Mouse (Mus musculus): ENCODE measurements at regions not wholly inside any gene's neighbourhood (a gene's known extent, or its start where the extent isn't known, plus 50 kb on each side); places are given as distances from the start of the nearest gene placed in this dataset.
"Not testable (repeated sequence)": the region's sequence is repeated elsewhere in the genome, so short reads cannot be mapped to it uniquely, and the experiment has no call there.

DNA sequence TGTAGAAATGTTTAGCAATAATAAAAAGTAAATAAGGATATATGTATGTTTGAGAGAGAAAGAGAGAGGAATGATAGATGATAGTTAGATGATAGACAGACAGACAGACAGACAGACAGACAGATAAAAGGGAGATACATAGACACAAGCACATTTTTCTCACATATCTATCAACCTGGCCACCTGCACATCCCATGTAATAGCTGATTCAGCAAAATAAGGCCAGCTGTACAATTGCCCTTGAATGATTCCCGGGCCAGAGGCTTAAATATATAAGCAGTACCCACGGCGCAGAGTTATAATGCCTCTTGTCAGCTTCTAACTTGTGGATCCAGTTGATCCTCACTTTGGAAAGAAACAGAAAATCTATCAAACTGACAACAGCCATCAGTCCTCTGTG lies 178.5 kb downstream of the Tmem114 start:
- no peak for DNase-seq (ENCODE audit: low read depth, low spot score)

DNA sequence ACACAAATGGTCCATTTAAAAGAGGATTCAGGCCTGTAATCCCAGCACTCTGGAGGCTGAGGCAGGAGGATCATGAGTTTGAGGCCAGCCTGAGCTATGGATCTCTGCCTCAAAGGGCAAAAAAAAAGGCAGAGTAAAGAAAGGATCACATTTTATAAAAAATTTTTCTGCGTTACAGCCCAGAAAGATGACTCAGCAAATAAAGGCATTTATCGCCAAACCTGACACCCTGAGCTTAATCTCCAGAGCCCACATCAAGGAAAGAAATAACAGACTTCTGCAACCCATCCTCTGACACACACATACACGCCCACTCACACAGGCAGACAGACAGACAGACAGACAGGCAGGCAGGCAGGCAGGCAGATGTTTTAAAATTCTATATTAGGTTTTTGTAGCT lies 179.3 kb downstream of the Tmem114 start:
- DNase-seq (ENCODE audit: low read depth, low spot score) = no peak

DNA sequence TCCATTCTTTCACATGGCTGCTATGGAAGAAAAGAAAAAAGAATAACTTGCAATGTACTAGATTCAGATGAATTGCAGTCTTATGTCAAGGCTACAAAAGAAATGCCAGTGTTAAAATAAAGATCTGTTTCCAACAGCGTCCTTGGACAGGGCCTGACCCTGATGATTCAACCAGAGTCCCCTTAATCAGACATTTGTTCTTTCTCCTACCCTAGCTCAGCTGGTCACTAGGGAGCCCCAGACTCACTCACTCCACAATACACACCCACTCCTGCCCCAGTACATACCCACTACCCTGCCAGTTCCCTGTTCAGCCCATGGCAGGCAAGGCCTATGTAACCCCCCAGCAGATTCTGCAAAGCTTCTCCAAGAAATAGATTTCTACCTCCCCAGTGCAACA lies 190.6 kb downstream of the Tmem114 start:
- DNase-seq (ENCODE audit: low read depth, low spot score) = no peak

DNA sequence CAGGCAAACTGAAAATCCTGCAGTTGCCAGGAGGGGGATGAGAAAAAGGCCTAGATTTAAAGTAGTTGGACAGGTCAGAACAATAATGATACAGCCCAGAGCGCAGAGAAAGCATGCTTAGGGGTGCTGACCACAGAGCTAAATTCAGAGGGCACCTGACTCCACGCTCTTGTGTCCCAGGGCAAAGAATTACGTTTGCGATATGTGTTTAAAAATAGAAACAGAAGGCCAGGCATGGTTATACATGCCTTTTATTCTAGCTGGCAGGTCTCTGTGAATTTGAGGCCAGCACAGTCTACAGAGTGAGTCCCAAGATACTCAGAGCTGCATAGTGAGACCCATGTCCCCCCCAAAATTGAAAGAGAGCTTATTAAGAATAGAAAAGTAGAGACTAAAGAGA lies 192.9 kb downstream of the Tmem114 start:
- no peak for DNase-seq (ENCODE audit: low read depth, low spot score)

DNA sequence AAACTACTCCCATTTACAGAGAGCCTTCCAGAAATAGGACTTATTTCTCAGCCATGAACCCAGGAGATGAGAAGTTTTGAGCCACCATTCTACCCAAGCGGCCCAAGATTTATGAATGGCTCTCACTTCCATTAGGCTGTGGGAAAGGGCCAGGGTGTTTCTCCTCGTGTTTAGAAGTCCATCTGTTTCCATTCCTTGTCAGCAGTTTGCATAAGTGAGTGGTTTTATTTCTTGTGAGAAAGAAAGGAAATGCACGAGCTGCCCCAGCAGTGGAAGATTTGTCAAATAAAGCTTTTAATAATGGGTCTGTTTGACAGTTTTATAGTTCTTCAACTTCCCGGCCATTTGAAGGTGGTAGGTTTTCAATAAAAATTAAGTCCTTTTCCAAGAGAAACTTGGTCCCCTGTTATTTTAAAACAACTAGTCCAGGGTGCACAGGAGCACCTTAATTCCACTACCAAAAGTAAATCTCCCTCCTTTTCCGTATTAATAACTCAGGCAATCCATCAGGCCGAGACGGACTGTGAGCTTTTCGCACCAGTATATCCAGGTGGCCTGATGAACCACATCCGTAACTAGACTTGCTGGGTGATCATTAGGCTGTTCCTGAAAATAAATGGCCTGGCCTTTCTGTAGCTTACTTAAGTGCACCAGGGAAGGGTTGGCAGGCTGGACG lies 201.2 kb downstream of the Tmem114 start:
- peak; percentile 23 for DNase-seq (ENCODE audit: low read depth, low spot score)

DNA sequence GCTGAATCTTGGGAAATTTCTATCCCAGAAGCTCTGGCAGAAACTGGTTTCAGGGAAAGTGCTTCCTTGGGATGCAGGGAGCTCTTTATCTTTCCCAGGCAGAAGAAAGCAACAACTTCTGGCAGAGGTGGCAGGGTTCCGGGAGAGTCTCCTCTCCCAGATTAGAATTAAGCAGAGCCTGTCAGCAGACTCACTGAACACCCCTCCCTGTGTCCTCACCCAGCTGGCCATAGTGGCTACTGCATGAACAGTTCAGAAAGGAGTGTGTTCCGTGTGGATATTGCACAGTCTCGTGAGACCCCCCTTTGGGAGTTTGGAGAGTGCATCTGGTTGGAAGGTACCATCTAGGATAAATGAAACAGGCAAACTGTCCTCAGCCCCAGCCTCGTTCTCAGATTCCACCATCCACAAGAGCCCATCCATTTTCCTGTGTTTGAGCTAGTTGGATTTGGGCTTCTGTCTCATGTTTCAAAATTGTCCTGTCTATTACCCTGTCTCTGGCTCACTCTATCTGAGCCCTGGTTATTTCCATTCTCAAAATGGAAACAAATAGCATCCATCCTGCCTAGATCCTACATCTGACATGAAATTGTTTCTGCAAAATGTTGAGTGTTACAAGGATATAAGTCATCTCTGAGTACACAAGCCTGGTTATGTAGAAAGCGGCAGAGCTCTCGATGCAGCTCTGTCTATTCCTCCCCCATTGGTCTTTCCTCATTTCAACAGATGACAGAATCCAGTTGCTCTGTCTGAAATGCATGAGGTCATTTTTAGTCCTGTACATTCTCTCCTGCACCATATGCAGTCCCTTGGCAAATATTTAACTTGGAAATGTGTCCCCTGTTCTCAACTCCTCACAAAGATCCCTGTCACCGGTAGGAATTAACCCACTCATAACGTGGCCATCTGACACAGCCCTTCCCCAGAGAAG lies 216.4 kb downstream of the Tmem114 start:
- DNase-seq (ENCODE audit: low read depth, low spot score) = no peak

DNA sequence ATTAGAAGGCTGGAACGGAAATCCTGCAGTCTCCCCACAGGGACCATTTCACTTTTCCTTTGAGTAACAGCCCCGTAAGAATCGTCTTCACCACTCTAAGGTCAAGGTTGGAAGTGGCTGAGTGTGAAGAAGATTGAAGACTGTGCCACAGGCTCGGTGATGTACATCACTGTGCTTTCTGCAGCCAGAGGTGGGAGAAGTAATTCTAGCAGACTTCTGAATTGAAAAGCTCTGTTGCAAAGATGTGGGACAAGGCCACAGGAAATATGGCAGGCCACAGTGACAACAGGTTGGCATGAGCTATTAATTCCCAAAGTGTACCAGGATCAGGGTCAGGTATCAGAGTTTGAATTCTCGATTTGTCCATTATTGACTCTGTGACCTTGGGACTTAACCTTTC lies 219.9 kb downstream of the Tmem114 start:
- no peak for DNase-seq (ENCODE audit: low read depth, low spot score)

DNA sequence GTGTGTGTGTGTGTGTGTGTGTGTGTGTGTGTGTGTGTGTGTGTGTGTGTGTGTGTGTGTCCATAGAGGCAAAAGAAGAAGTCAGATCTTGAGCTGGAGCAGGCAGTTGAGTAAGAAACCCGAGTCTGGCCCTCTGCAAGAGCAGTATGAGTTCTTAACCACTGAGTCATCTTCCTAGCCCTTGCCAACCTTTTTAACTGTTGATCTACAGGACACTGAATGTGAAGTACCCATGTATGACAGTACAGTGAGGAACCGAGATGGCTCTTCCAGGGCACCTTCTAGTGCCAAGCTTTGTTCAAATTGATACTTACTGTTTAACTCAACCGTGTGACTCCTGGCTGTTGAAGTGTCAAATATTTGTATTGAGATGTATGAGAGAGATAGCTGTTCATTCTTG lies 223.6 kb downstream of the Tmem114 start:
- no peak for DNase-seq (ENCODE audit: low read depth, low spot score)

DNA sequence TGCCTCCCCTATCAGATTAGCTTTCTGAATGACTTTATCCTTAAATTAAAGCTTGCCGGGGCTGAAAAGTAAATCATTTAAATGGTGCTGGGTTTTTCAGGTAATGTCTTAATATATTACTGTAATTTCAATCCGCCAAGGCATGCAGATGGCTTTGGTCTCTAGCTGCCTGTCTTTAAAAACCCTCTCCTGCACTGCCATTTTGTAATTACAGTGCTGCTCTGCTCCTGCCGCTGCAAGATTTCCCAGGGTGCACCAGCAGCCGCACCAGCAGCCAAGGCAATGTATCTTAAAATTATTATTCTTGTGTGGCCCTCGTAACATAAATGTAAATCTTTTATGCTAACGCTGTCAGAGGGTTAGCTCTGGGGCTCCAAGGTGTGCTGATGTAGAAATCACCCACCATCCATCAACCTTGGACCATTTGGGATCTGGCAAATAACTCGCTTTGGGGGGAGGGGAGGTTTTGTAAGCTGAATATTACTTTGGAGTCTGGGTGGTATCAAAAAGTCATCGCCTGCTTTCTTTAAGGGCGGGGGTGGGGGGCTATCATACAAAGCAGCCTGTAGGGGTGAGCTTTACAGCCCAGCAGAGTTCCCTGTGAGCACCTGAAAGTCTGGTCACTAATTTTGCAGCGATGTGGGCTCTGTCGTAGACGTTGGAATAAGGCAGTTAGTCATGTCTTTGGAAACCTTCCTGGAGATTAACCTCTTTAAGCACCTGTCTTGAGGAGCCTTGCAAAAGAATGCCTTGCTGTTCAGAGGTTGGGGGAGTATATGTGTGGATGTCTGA lies 226.0 kb downstream of the Tmem114 start:
- no peak for DNase-seq (ENCODE audit: low read depth, low spot score)

DNA sequence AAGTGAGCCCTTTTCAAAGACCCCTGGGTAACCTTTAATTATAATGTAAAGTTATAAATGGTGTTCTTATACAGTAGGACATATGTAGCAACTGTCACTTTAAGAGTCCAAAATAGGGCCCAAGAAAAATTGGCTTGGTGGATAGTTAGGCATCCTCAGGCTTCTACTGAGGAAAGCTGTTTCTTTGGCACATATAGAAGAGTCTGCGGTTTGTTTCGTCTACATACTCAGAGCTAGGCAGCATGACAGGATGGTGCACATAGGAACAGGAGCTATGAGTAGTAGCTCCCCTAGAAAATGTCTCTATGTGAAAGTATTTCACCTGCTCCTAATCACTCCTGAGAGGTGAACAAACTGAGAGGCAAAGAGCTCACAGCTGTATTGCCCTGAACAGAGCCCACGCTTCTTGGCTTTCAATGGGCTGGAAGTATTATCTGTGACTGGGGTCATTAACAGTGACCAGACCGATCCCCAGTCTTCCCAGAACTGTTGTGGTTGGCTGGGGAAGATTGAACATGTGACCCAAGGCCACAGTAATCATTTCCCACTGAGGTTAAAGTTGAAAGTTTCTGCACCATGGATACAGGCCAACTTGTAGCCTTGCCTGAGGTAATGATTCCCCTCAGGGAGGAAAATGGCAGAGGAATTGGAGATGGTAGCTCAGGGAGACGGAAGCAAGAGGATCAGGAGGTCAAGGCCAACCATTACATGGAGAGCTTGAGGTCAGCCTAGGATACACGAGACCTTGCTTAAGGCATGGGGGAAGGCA lies 235.3 kb downstream of the Tmem114 start:
- no peak for DNase-seq (ENCODE audit: low read depth, low spot score)

DNA sequence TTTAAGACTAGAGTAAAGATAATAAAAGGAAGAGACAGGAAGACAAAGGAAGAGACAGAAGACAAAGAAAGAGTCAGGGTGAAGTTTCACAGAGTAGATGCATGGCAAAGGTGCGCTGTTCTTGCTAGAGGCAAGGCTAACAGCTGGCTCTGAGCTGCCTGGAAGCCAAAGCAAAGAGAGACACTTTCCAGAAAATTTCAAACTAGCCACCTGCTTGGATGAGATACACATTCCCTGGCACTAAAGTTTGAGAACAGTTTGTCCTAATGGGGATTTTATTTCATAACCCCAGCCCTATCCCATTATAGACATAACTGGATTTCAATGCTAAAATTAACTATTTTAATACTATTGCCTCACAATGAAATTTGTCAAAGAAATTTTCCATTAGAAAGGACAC lies 235.9 kb downstream of the Tmem114 start:
- DNase-seq (ENCODE audit: low read depth, low spot score) = no peak

DNA sequence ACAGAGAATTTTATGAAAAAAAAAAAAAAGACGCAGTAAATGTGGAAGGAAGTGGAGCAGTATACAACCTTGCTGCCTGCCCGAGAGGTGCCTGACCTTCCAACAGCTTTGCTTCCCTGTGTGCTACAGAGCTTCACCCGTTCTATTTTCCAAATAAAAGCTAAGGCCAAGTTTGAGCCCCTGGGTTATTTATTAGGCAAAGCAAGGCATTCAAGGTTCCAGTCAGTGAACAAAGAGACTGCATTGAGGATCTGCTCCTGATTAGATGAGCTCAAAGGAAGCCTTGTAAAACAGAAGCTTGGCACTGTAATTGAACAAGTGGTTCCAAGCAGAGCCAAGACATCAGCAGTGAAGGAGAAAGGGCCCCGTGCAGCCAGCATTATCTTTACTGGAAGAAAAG lies 236.4 kb downstream of the Tmem114 start:
- peak; percentile 6 for DNase-seq (ENCODE audit: low read depth, low spot score)

DNA sequence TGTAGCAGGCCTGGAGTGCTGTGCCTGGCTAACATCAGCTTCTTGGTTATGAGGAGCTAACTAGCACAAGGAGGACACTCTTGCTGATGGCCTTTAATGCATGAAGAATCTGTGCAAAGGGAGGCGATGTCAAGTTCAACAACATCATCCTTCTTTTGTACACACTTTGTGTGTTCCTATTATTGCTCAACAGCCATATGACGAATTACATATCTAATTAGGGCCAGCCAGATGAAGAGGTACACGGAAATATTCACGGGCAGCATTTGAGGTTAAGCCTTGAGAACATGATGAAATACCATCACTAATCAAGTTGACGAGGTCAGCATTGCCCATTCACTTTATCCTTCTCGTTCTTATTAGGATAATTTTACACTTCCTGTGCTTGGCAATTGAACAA lies 240.2 kb downstream of the Tmem114 start:
- DNase-seq (ENCODE audit: low read depth, low spot score) = no peak

DNA sequence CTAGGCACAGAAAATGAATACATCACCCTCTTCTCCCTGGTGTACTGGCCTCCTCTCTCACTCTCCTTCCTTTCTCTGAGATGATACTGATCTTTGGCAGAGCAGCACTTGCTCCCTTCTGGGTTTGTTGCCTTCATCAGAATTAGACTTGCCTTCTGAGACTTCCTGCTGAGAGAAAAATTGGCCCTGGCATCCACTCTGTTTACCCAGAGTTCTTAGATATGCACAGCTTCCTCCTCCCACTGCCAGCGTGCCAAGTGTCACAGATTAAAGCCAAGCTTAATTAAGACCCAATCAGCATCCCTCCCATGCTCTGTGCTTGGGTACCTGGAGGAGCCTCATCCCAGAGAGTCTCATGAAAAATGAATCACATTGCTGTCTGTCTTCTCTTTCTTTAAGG lies 246.0 kb downstream of the Tmem114 start:
- DNase-seq (ENCODE audit: low read depth, low spot score) = no peak

DNA sequence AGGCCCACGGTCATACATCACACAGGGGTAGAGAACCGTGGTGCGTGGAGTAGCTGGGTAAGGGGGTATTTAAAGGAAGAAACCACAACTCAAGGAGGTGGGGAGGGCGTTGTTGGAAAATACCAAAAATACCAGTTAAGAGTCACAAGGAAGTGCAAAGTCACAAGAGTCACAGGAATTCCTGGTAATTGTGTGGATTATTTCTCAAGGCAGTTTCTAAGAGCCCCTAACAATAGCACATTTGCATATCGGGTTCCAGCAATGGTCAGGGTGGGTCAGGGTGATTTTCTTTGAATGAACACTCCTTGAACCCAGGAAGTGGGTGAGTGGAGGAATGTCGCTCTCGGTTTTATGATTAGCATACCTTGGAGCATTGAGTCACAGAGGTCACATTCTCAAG lies 247.7 kb downstream of the Tmem114 start:
- DNase-seq (ENCODE audit: low read depth, low spot score) = not testable (repeated sequence)

DNA sequence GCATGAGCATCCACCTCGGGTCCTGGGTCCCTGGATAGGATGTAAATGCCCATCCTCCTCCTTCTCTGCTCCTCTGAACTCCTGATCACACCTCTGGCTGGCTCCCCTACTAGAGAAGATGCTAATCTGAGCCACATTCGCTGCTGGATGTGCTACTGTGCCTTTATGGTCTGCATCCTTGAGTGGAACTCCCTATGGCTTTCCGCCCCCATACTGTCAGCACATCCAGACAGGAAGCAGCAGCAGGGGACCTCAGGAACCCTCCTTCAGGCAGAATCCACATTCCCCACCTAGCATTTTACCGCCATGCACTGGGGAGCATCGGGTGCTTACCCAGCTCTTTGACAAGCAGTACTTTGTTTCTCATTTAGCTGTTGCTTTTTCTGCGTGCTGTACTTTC lies 248.8 kb downstream of the Tmem114 start:
- DNase-seq (ENCODE audit: low read depth, low spot score) = no peak

Measured in mesoderm, embryonic 11.5 days (tissue).